Mouse (Mus musculus) cortical plate, adult 2 months (tissue): ENCODE results near the gene Nat10. TPM values are rescaled to one million over a fixed set of nuclear protein-coding genes. Genes with fewer than 3 reads are reported as not detected.

Experiments used
- H3K27ac ChIP-seq: fragments of 200-500 bp; 2 replicates; pipeline ENCODE4 v1.5.1; 2012; ENCODE audit warnings: low read length, control low read depth, inconsistent platforms; ENCODE audit not compliant: insufficient read depth
- H3K4me1 ChIP-seq: fragments of 200-500 bp; 2 replicates; pipeline ENCODE4 v1.6.1; 2011; ENCODE audit warnings: low read length; ENCODE audit not compliant: control insufficient read depth, insufficient read depth
- H3K4me3 ChIP-seq: fragments of 200-500 bp; 2 replicates; pipeline ENCODE4 v1.5.1; 2011; ENCODE audit warnings: mild to moderate bottlenecking, low read length, control low read depth; ENCODE audit not compliant: insufficient read depth
- CTCF ChIP-seq: fragments of 200-500 bp; IDR thresholded peaks from 2 replicates; pipeline ENCODE4 v1.5.1; 2011; ENCODE audit warnings: mild to moderate bottlenecking, control low read depth, low read length; ENCODE audit not compliant: insufficient read depth; ENCODE audit errors: extremely low read depth
- POLR2A ChIP-seq: fragments of 200-500 bp; IDR thresholded peaks from 2 replicates; pipeline ENCODE4 v1.6.1; 2011; ENCODE audit warnings: mild to moderate bottlenecking, low read length, control low read depth; ENCODE audit not compliant: insufficient read depth; ENCODE audit errors: extremely low read depth
- polyA plus RNA-seq: library from polyadenylated mRNA; depleted of rRNA; stranded (reverse); fragments of >200 nt; gene quantifications from 2 replicates; pipeline ENCODE4 v1.2.3, GENCODE M21; 2012

Nat10 gene
- polyA plus RNA-seq, 1 experiment, result 45.3 TPM

GRCm38 (mm10) chr2:103684926-103685577 is 76.0 kb downstream of the Nat10 start:
- H3K4me3 ChIP-seq, result no peak overlapping the region
- H3K27ac ChIP-seq, result no peak overlapping the region
- TF ChIP-seq POLR2A (no peak), CTCF (no peak)
- H3K4me1 ChIP-seq, result no peaks in the 10 kb centered on the region

DNA sequence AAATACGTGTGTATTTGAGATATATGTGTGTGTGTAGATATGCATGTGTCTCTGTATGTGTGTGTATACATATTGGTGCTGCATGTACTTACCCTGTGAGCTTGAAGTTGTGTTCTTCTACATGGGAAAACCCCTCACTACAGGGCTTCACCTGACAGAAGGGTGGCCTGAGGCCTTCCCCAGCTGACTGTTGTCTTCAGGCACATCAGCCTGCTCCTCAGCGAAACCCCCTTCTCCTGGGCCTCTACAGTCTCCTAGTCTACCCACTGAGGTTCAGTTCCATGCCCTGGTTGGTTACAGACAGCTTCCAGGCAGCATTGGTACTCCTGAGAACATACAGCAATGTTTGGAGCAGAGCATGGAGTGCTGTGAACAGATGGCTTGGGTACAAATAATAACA is 76.6 kb downstream of the Nat10 start:
- Histone ChIP-seq H3K4me3 (no peak overlapping the region), H3K4me1 (no peaks in the 10 kb centered on the region), H3K27ac (no peak overlapping the region)
- TF ChIP-seq CTCF, result no peak
- no peak for TF ChIP-seq POLR2A

DNA sequence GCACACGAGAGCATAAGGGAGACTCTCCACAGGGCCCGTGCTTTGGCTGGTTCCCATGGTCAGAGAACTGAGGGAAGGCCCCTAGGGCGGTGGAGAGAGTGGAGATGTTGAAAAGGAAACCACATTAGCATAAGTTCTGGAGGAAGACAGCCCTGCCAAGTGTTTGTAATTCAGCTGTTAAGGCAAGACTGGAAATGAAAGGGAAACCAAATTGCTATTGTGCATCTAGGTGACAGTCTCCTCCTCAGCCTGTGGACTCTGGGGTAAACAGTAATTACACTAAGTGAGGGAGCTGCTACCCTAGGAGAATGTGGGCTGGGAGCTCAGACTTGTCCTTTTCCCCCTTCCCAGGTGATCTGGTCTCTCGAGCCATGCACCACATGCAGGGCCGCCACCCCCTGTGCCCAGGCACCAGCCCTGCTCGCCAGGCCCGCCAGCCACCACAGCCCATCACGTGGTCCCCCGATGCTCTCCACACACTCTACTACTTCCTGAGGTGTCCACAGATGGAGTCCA is 78.1 kb downstream of the Nat10 start:
- Histone ChIP-seq H3K4me1 (no peaks in the 10 kb centered on the region), H3K27ac (no peak overlapping the region), H3K4me3 (no peak overlapping the region)
- TF ChIP-seq POLR2A (no peak), CTCF (no peak)

DNA sequence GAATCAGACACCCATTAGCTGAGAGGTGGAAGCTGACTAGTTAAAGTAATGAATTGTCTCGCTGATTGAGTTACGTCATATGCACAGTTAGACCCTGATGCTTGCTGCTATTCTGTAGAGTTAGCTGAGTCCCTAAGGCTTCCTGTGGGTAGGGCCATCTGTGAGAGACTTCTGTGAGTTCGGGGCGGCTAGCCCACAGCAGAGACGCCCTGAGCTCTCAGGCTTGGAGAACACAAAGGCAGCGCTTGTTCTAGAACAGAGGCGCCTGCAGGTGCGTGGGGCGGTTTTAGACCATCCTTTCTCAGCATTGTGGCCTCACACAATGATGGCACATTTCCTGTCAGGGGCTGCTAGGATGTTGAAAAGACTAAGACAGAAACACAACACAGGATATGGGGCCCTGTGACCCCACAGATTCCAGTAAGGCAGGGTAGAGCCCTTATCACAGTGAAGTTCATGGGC is 78.8 kb downstream of the Nat10 start:
- TF ChIP-seq CTCF, result no peak
- no peak for TF ChIP-seq POLR2A
- no peaks in the 10 kb centered on the region for H3K4me1 ChIP-seq
- H3K27ac ChIP-seq, result no peak overlapping the region
- H3K4me3 ChIP-seq, result no peak overlapping the region

DNA sequence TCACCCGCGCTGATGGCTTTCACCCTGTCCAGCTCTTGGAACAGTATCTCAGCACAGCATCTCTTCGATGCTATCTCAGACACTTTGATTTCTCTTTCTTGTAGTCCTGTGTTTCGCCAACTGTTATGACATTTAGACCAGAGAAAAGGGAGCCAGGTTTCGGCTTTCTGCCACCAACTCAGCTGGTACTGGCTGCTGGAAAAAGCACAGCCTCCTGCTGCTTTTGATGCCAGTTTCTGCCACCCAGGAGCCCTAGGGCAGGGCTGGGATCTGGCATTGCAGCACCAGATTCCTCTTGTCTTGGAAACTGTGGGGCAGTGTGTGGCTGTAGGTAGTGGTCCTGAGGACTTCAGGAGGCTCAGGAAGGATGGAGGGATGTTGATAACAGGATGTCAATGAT is 79.9 kb downstream of the Nat10 start:
- H3K27ac ChIP-seq, result no peak overlapping the region
- H3K4me1 ChIP-seq, result no peaks in the 10 kb centered on the region
- TF ChIP-seq CTCF (no peak), POLR2A (no peak)
- H3K4me3 ChIP-seq, result no peak overlapping the region

DNA sequence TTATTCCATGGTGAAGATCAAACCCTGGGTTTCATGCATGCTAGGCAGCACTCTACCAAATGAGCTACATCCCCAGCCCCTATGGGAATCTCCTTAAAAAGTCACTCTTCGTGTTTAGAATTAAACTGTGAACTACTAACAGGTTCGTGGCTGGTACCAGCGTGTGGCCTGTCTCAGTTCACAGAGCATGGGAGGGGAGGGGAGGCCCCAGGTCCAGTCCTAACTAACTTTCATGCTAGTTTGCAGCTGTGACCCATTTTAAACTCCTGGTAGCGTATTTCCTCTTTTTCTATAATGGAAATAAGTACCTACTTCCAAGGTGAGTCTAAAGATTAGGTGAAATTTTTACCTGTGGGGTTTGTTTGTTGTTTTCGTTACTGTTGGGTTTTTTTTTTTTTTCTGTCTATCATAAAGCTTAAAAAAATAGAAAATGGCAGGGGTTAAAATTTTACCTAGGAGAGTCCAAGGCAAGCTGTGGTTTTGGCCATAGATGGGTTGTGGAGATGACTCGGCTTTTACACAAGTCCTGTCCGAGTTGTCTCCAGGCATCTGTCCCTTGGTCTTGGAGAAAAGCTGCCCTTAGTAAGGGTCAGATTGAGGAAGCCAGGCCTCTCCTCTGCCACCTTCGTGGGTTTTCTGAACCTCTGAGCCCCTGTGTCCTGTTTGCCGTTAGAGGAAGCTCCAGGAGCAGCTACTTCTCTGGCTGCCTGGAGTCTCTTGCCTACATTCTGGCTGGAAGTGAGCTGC is 80.5 kb downstream of the Nat10 start:
- TF ChIP-seq POLR2A, result no peak
- TF ChIP-seq CTCF, result no peak
- no peaks in the 10 kb centered on the region for H3K4me1 ChIP-seq

GRCm38 (mm10) chr2:103678433-103678832 is 82.6 kb downstream of the Nat10 start:
- Histone ChIP-seq H3K4me3 (no peak overlapping the region), H3K4me1 (no peaks in the 10 kb centered on the region)
- TF ChIP-seq POLR2A (no peak), CTCF (no peak)

More for the DNA sequence above, 80.5 kb downstream of the Nat10 start:
- Histone ChIP-seq H3K27ac (no peak overlapping the region), H3K4me3 (no peak overlapping the region)

GRCm38 (mm10) chr2:103677614-103678369 is 83.3 kb downstream of the Nat10 start:
- peaks cover 2% of the 10 kb centered on the region; the same call in 1 of the 2 replicates for H3K4me1 ChIP-seq
- no peak overlapping the region for H3K4me3 ChIP-seq
- H3K27ac ChIP-seq, result no peak overlapping the region
- TF ChIP-seq POLR2A, result no peak
- TF ChIP-seq CTCF, result no peak

More at GRCm38 (mm10) chr2:103678433-103678832, 82.6 kb downstream of the Nat10 start:
- no peak overlapping the region for H3K27ac ChIP-seq

GRCm38 (mm10) chr2:103676808-103677207 is 84.3 kb downstream of the Nat10 start:
- no peak overlapping the region for H3K27ac ChIP-seq
- H3K4me3 ChIP-seq, result no peak overlapping the region
- no peak for TF ChIP-seq CTCF
- TF ChIP-seq POLR2A, result no peak
- H3K4me1 ChIP-seq, result peaks cover 2% of the 10 kb centered on the region; the same call in 1 of the 2 replicates

GRCm38 (mm10) chr2:103675391-103675790 is 85.7 kb downstream of the Nat10 start:
- TF ChIP-seq POLR2A (no peak), CTCF (no peak)
- Histone ChIP-seq H3K27ac (no peak overlapping the region), H3K4me1 (peaks cover 2% of the 10 kb centered on the region; the same call in 1 of the 2 replicates)

More at GRCm38 (mm10) chr2:103675391-103675790, 85.7 kb downstream of the Nat10 start:
- no peak overlapping the region for H3K4me3 ChIP-seq
